Mouse (Mus musculus) neural tube, embryonic 10.5 days (tissue): ENCODE measurements around the gene Prdx5.
A peak's percentile ranks its signal among the peaks of the same experiment; 100 is the strongest.

ENCODE experiments used
- DNase-seq: peaks from one replicate; pipeline ENCODE4 v3.0.0-alpha.2; 2017; ENCODE audit warnings: low spot score; ENCODE audit errors: extremely low spot score

The Prdx5 gene

GRCm38 (mm10) chr19:6937541-6938465 lies 27.9 kb upstream of the Prdx5 start:
- DNase-seq = no peak

GRCm38 (mm10) chr19:6936299-6936698 lies 26.4 kb upstream of the Prdx5 start:
- no peak for DNase-seq

- DNase-seq = peak; percentile 49
Observed at GRCm38 (mm10) chr19:6934195-6934977, 24.5 kb upstream of the Prdx5 start, which contains the start of gene Kcnk4. Kcnk4 (minus strand) TSS chr19:6934515.

- peak; percentile 40 for DNase-seq
Observed at GRCm38 (mm10) chr19:6933436-6934194, 23.7 kb upstream of the Prdx5 start.

GRCm38 (mm10) chr19:6933102-6933435 lies 23.2 kb upstream of the Prdx5 start:
- DNase-seq = no peak

GRCm38 (mm10) chr19:6932018-6932417 lies 22.1 kb upstream of the Prdx5 start:
- no peak for DNase-seq

- no peak for DNase-seq
Observed at GRCm38 (mm10) chr19:6931002-6931401, 21.1 kb upstream of the Prdx5 start.

GRCm38 (mm10) chr19:6928080-6928479 lies 18.2 kb upstream of the Prdx5 start:
- DNase-seq = no peak

GRCm38 (mm10) chr19:6926559-6927255 lies 16.8 kb upstream of the Prdx5 start:
- DNase-seq = peak; percentile 61

GRCm38 (mm10) chr19:6925611-6926329 lies 15.9 kb upstream of the Prdx5 start:
- DNase-seq = peak; percentile 37

GRCm38 (mm10) chr19:6925307-6925573 lies 15.3 kb upstream of the Prdx5 start, which contains the start of gene Catsperz:
Catsperz (minus strand) TSS chr19:6925380.
- peak; percentile 40 for DNase-seq

GRCm38 (mm10) chr19:6924461-6925306 lies 14.8 kb upstream of the Prdx5 start:
- DNase-seq = peak; percentile 78

- DNase-seq = no peak
Observed at GRCm38 (mm10) chr19:6922901-6923735, 13.2 kb upstream of the Prdx5 start.

- DNase-seq = peak; percentile 100
Observed at GRCm38 (mm10) chr19:6921647-6922567, 12.0 kb upstream of the Prdx5 start, which contains the start of gene Esrra. Esrra (minus strand) TSS chr19:6921813.

- no peak for DNase-seq
Observed at GRCm38 (mm10) chr19:6920741-6921636, 11.1 kb upstream of the Prdx5 start.
